Mouse (Mus musculus): ENCODE data around the gene Ctrc.
A peak's percentile ranks its signal among the peaks of the same experiment; 100 is the strongest.

Gene Ctrc

GRCm38 (mm10) chr4:141845999-141846398, at the start of gene Ctrc:
Gene Ctrc, minus strand, starts transcription at chr4:141846359.
- no peak for DNase-seq (ENCODE audit: extremely low spot score, low spot score)

GRCm38 (mm10) chr4:141895772-141896171, 49.6 kb upstream of the Ctrc start:
- DNase-seq (ENCODE audit: extremely low spot score, low spot score), result no peak

GRCm38 (mm10) chr4:141893157-141893784, 47.1 kb upstream of the Ctrc start:
- DNase-seq (ENCODE audit: extremely low spot score, low spot score), result no peak

GRCm38 (mm10) chr4:141886385-141886968, 40.3 kb upstream of the Ctrc start:
- no peak for DNase-seq (ENCODE audit: extremely low spot score, low spot score)

GRCm38 (mm10) chr4:141885451-141885850, 39.3 kb upstream of the Ctrc start:
- DNase-seq (ENCODE audit: extremely low spot score, low spot score), result no peak

- DNase-seq (ENCODE audit: extremely low spot score, low spot score), result no peak
These were observed 36.7 kb upstream of the Ctrc start for GRCm38 (mm10) chr4:141882858-141883257.

GRCm38 (mm10) chr4:141881950-141882349, 35.8 kb upstream of the Ctrc start:
- no peak for DNase-seq (ENCODE audit: extremely low spot score, low spot score)

- no peak for DNase-seq (ENCODE audit: extremely low spot score, low spot score)
These were observed 35.2 kb upstream of the Ctrc start for GRCm38 (mm10) chr4:141881289-141881914.

- DNase-seq (ENCODE audit: extremely low spot score, low spot score), result no peak
These were observed 33.7 kb upstream of the Ctrc start for GRCm38 (mm10) chr4:141879875-141880274.

GRCm38 (mm10) chr4:141879074-141879473, 32.9 kb upstream of the Ctrc start:
- DNase-seq (ENCODE audit: extremely low spot score, low spot score), result no peak

- DNase-seq (ENCODE audit: extremely low spot score, low spot score), result no peak
These were observed 32.5 kb upstream of the Ctrc start for GRCm38 (mm10) chr4:141878621-141879020.

- DNase-seq (ENCODE audit: extremely low spot score, low spot score), result no peak
These were observed 29.4 kb upstream of the Ctrc start for GRCm38 (mm10) chr4:141875481-141876108.

- DNase-seq (ENCODE audit: extremely low spot score, low spot score), result peak; percentile 74
These were observed 28.7 kb upstream of the Ctrc start, which contains the start of gene Efhd2 for GRCm38 (mm10) chr4:141874601-141875460. Gene Efhd2, minus strand, starts transcription at chr4:141874920.

- no peak for DNase-seq (ENCODE audit: extremely low spot score, low spot score)
These were observed 28.0 kb upstream of the Ctrc start for GRCm38 (mm10) chr4:141874111-141874600.

- no peak for DNase-seq (ENCODE audit: extremely low spot score, low spot score)
These were observed 26.8 kb upstream of the Ctrc start for GRCm38 (mm10) chr4:141872977-141873376.

- DNase-seq (ENCODE audit: extremely low spot score, low spot score), result no peak
These were observed 25.8 kb upstream of the Ctrc start for GRCm38 (mm10) chr4:141871909-141872308.

- DNase-seq (ENCODE audit: extremely low spot score, low spot score), result no peak
These were observed 25.2 kb upstream of the Ctrc start for GRCm38 (mm10) chr4:141871333-141871725.

GRCm38 (mm10) chr4:141870666-141871332, 24.6 kb upstream of the Ctrc start:
- no peak for DNase-seq (ENCODE audit: extremely low spot score, low spot score)

GRCm38 (mm10) chr4:141869436-141870215, 23.5 kb upstream of the Ctrc start:
- DNase-seq (ENCODE audit: extremely low spot score, low spot score), result no peak

GRCm38 (mm10) chr4:141868051-141868450, 21.9 kb upstream of the Ctrc start:
- DNase-seq (ENCODE audit: extremely low spot score, low spot score), result no peak
